Mouse (Mus musculus): ENCODE data around the gene 4930432M17Rik. TPM values are rescaled to one million over a fixed set of nuclear protein-coding genes. Genes with fewer than 3 reads are reported as not detected.

Gene 4930432M17Rik
- total RNA-seq (2014; rRNA removed): not detected in 2 replicates
- polyA plus RNA-seq (2015; fragmentation: Nextera tagmentation; extraction: Ambion mirVana): not detected in 2 replicates

GRCm38 (mm10) chr3:121670462-121670861 lies at the start of gene 4930432M17Rik:
TSS of gene 4930432M17Rik (plus strand) at chr3:121670762.
- Histone ChIP-seq H3K4me2 (ENCODE audit: low read depth, low read length) (no peak within 1 kb of the TSS), H3K9me3 (ENCODE audit: low read length) (no peaks in the 10 kb centered on the region), H3K4me3 (ENCODE audit: low read length) (no peak within 1 kb of the TSS), H3K36me3 (ENCODE audit: insufficient read depth, low read length) (no peaks in the 10 kb centered on the region), H3K27me3 (ENCODE audit: insufficient read depth, low read length) (no peaks in the 10 kb centered on the region), H3K9ac (replicated peaks; ENCODE audit: low read length) (no peak within 1 kb of the TSS), H3K27ac (no peak within 1 kb of the TSS), H3K4me1 (ENCODE audit: insufficient read depth, low read length) (no peaks in the 10 kb centered on the region)
- no peak for ATAC-seq
- DNase-seq (ENCODE audit: low spot score): no peak
- 61% methylated on average over 4 of the region's 4 CpGs for WGBS
- no peak for TF ChIP-seq CTCF (IDR thresholded peaks at IDR 0.05; ENCODE audit: low read depth)

- Histone ChIP-seq H3K9ac (replicated peaks; ENCODE audit: low read length) (no peak overlapping the region), H3K36me3 (ENCODE audit: insufficient read depth, low read length) (no peaks in the 10 kb centered on the region), H3K4me2 (ENCODE audit: low read depth, low read length) (no peak overlapping the region), H3K27me3 (ENCODE audit: insufficient read depth, low read length) (no peaks in the 10 kb centered on the region), H3K4me1 (ENCODE audit: insufficient read depth, low read length) (no peaks in the 10 kb centered on the region), H3K9me3 (ENCODE audit: low read length) (no peaks in the 10 kb centered on the region), H3K27ac (no peak overlapping the region), H3K4me3 (ENCODE audit: low read length) (no peak overlapping the region)
- ATAC-seq (no peak), DNase-seq (ENCODE audit: low spot score) (no peak)
- 89% methylated on average over 2 of the region's 2 CpGs for WGBS
- no peak for TF ChIP-seq CTCF (IDR thresholded peaks at IDR 0.05; ENCODE audit: low read depth)
These were observed 44.9 kb upstream of the 4930432M17Rik start for GRCm38 (mm10) chr3:121625662-121626061.

DNA sequence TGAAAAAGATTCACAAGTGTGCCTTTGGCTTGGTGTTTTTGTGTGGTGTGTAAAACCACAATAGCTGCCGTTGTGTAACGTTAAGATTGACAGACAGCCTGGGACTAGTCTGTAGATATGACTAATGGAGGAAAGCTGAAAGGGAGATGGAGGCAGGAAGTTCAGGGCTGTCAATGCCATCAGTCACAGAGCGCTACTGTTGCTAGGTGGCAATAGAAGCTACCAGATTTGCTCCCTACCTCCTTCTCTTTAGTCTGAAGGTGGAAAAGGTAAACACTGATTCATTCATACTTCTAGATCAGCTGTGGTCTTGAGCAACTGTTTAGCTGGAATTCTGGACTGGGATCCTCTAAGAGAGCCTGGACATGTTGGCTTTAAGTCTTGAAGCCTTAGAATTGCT lies 44.3 kb upstream of the 4930432M17Rik start:
- H3K27me3 ChIP-seq (ENCODE audit: insufficient read depth, low read length): no peaks in the 10 kb centered on the region
- no peaks in the 10 kb centered on the region for H3K4me1 ChIP-seq (ENCODE audit: insufficient read depth, low read length)
- no peak overlapping the region for H3K4me2 ChIP-seq (ENCODE audit: low read depth, low read length)
- H3K9ac ChIP-seq (replicated peaks; ENCODE audit: low read length): no peak overlapping the region
- WGBS: 86% methylated on average over 3 of the region's 3 CpGs
- H3K4me3 ChIP-seq (ENCODE audit: low read length): no peak overlapping the region
- no peak overlapping the region for H3K27ac ChIP-seq
- no peak for DNase-seq (ENCODE audit: low spot score)
- no peaks in the 10 kb centered on the region for H3K36me3 ChIP-seq (ENCODE audit: insufficient read depth, low read length)
- no peak for TF ChIP-seq CTCF (IDR thresholded peaks at IDR 0.05; ENCODE audit: low read depth)
- H3K9me3 ChIP-seq (ENCODE audit: low read length): no peaks in the 10 kb centered on the region
- no peak for ATAC-seq

DNA sequence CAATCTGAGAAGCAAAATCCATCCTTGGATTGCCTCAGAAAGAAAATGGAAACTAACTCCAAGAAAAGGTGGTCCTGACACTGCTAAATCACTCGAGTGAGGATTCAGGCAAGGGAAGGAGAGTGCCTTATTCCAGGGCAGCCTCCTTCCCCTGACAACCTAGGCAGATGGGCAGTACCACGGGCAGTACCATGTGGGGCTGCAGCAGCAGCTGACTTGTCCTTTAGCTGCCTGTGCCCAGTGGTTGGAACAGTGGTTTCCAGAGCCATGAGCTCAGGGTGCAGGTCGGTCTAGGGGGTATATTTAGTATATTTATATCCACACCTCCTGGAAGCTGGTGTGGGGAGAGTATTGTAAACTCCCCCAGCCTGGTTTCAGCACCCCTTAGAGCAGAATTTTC lies 42.3 kb upstream of the 4930432M17Rik start:
- no peaks in the 10 kb centered on the region for H3K4me1 ChIP-seq (ENCODE audit: insufficient read depth, low read length)
- no peak overlapping the region for H3K27ac ChIP-seq
- no peak overlapping the region for H3K4me3 ChIP-seq (ENCODE audit: low read length)
- ATAC-seq: no peak
- no peaks in the 10 kb centered on the region for H3K36me3 ChIP-seq (ENCODE audit: insufficient read depth, low read length)
- H3K27me3 ChIP-seq (ENCODE audit: insufficient read depth, low read length): no peaks in the 10 kb centered on the region
- no peak for DNase-seq (ENCODE audit: low spot score)
- H3K9me3 ChIP-seq (ENCODE audit: low read length): no peaks in the 10 kb centered on the region
- H3K9ac ChIP-seq (replicated peaks; ENCODE audit: low read length): no peak overlapping the region
- no peak overlapping the region for H3K4me2 ChIP-seq (ENCODE audit: low read depth, low read length)
- no peak for TF ChIP-seq CTCF (IDR thresholded peaks at IDR 0.05; ENCODE audit: low read depth)
- WGBS: 68% methylated on average over 3 of the region's 3 CpGs

DNA sequence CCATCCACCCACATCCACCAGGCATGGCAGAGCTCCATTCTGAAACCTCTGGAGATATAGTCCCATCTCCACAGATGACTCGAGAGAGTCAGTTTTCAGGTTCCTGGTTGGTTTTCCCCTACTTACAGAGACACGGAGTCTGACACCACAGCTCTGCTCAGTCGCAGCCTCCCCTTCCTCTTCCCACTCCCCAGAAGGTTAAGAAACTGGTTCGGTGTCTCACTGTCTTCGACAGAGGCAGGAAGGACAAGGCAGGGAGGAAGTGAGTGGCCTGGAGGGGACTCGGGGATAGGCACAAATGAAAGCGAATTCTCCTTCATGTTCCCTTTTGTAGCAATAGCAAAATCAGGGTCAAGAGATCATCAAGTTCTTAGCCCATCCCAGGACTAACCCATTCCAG lies 39.9 kb upstream of the 4930432M17Rik start:
- Histone ChIP-seq H3K27me3 (ENCODE audit: insufficient read depth, low read length) (no peaks in the 10 kb centered on the region), H3K27ac (no peak overlapping the region), H3K4me1 (ENCODE audit: insufficient read depth, low read length) (no peaks in the 10 kb centered on the region), H3K4me2 (ENCODE audit: low read depth, low read length) (no peak overlapping the region), H3K4me3 (ENCODE audit: low read length) (no peak overlapping the region), H3K9ac (replicated peaks; ENCODE audit: low read length) (no peak overlapping the region), H3K9me3 (ENCODE audit: low read length) (no peaks in the 10 kb centered on the region), H3K36me3 (ENCODE audit: insufficient read depth, low read length) (no peaks in the 10 kb centered on the region)
- ATAC-seq (no peak), DNase-seq (ENCODE audit: low spot score) (no peak)
- 85% methylated on average over 7 of the region's 7 CpGs for WGBS
- no peak for TF ChIP-seq CTCF (IDR thresholded peaks at IDR 0.05; ENCODE audit: low read depth)

DNA sequence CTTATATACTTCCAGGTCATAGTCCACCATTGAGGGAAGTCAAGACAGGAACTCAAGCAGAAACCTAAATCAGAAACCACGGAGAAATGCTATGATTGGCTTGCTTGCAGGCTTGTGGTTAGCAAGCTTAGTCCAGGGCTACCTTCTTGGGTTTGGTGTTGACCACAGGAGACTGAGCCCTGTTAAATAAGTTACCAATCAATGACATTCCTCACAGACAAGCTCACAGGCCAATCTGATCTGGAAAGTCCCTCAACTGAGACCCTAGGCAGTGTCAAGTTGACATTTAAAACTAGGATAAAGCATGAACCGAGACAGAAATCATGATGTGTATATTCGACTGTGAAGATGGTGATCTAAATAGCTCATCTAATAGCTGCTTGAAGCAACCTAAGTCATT lies 35.6 kb upstream of the 4930432M17Rik start:
- no peak overlapping the region for H3K4me2 ChIP-seq (ENCODE audit: low read depth, low read length)
- no peaks in the 10 kb centered on the region for H3K9me3 ChIP-seq (ENCODE audit: low read length)
- no peak for DNase-seq (ENCODE audit: low spot score)
- no peak overlapping the region for H3K9ac ChIP-seq (replicated peaks; ENCODE audit: low read length)
- WGBS: 89% methylated on average over 3 of the region's 3 CpGs
- no peak for TF ChIP-seq CTCF (IDR thresholded peaks at IDR 0.05; ENCODE audit: low read depth)
- no peak for ATAC-seq
- no peaks in the 10 kb centered on the region for H3K36me3 ChIP-seq (ENCODE audit: insufficient read depth, low read length)
- no peak overlapping the region for H3K4me3 ChIP-seq (ENCODE audit: low read length)
- H3K27me3 ChIP-seq (ENCODE audit: insufficient read depth, low read length): no peaks in the 10 kb centered on the region
- no peak overlapping the region for H3K27ac ChIP-seq
- no peaks in the 10 kb centered on the region for H3K4me1 ChIP-seq (ENCODE audit: insufficient read depth, low read length)

DNA sequence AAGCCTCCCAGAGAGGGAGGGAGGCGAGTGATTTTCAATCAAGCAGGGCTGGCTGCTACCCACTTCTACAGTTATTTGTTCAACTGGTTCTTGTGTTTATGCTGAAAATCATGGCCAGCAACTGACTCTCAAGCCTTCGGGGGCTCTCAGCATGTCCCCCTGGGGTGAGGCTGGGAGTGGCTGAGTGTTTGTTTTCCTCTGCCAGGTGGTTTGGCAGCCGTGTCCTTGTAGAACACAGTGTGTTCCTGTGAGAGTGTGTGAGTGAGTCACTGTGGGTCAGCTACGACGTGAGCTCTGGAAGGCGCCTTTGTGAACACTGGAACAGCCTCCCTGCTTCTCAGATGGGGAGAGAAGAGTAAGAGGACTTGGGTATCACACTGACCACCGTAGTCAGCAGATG lies 35.1 kb upstream of the 4930432M17Rik start:
- no peaks in the 10 kb centered on the region for H3K9me3 ChIP-seq (ENCODE audit: low read length)
- H3K4me1 ChIP-seq (ENCODE audit: insufficient read depth, low read length): no peaks in the 10 kb centered on the region
- no peaks in the 10 kb centered on the region for H3K27me3 ChIP-seq (ENCODE audit: insufficient read depth, low read length)
- H3K4me2 ChIP-seq (ENCODE audit: low read depth, low read length): no peak overlapping the region
- TF ChIP-seq CTCF (IDR thresholded peaks at IDR 0.05; ENCODE audit: low read depth): no peak
- no peaks in the 10 kb centered on the region for H3K36me3 ChIP-seq (ENCODE audit: insufficient read depth, low read length)
- no peak for DNase-seq (ENCODE audit: low spot score)
- WGBS: 63% methylated on average over 7 of the region's 7 CpGs
- H3K27ac ChIP-seq: no peak overlapping the region
- no peak for ATAC-seq
- no peak overlapping the region for H3K9ac ChIP-seq (replicated peaks; ENCODE audit: low read length)
- H3K4me3 ChIP-seq (ENCODE audit: low read length): no peak overlapping the region

Measured in hindbrain, postnatal 0 days (tissue).